Mouse (Mus musculus) mouse embryonic stem cell (cell line): Measurements from ENCODE around the gene Men1.
"Not testable (repeated sequence)": the region's sequence is repeated elsewhere in the genome, so short reads cannot be mapped to it uniquely, and the experiment has no call there.

Experiments used
- in situ Hi-C, 2 experiments: fragments of 300-500 bp; cut with MboI; formaldehyde crosslinking; loops; 1 replicate in 1 of 2; 3 replicates in 1 of 2; pipeline ENCODE4 v1.14.3; 2019 to 2020; ENCODE audit warnings: low sequenced_read_pairs in 2 of 2, low pct_unique_long_range_greater_than_20kb in 1 of 2, mixed read lengths in 1 of 2; ENCODE audit not compliant: unreplicated experiment in 1 of 2

Men1 gene

GRCm38 (mm10) chr19:6302522-6302921 lies 32.3 kb upstream of the Men1 start:
- in situ Hi-C loops: no loop called here

- in situ Hi-C loops: no loop called here
These were observed 30.9 kb upstream of the Men1 start for GRCm38 (mm10) chr19:6303831-6304230.

GRCm38 (mm10) chr19:6304787-6305516 lies 29.8 kb upstream of the Men1 start:
- in situ Hi-C loops: loop anchor here (5.0 kb wide), 1 partner anchor 33 kb away; no protein-coding TSS in a partner anchor

- in situ Hi-C loops: loop anchor here (5.0 kb wide), 1 partner anchor 33 kb away; no protein-coding TSS in a partner anchor
These were observed 29.2 kb upstream of the Men1 start for GRCm38 (mm10) chr19:6305517-6306115.

- in situ Hi-C loops: loop anchor here (5.0 kb wide), 1 partner anchor 34 kb away; no protein-coding TSS in a partner anchor
These were observed 28.6 kb upstream of the Men1 start, which contains the start of gene Cdc42bpg for GRCm38 (mm10) chr19:6306137-6306551. Gene Cdc42bpg (plus strand): TSS chr19:6306456.

- in situ Hi-C loops: loop anchor here (5.0 kb wide), 1 partner anchor 34 kb away; no protein-coding TSS in a partner anchor
These were observed 28.2 kb upstream of the Men1 start for GRCm38 (mm10) chr19:6306586-6306985.

- in situ Hi-C loops: loop anchor here (5.0 kb wide), 1 partner anchor 36 kb away; no protein-coding TSS in a partner anchor
These were observed 26.8 kb upstream of the Men1 start for GRCm38 (mm10) chr19:6307733-6308531.

GRCm38 (mm10) chr19:6310181-6310580 lies 24.6 kb upstream of the Men1 start:
- in situ Hi-C loops: no loop called here

GRCm38 (mm10) chr19:6311783-6312182 lies 23.0 kb upstream of the Men1 start:
- in situ Hi-C loops: not testable (repeated sequence)

- in situ Hi-C loops: no loop called here
These were observed 21.0 kb upstream of the Men1 start for GRCm38 (mm10) chr19:6313796-6314195.

GRCm38 (mm10) chr19:6314513-6314912 lies 20.3 kb upstream of the Men1 start:
- in situ Hi-C loops: no loop called here

- in situ Hi-C loops: no loop called here
These were observed 19.2 kb upstream of the Men1 start for GRCm38 (mm10) chr19:6315573-6315972.

GRCm38 (mm10) chr19:6318145-6318544 lies 16.6 kb upstream of the Men1 start:
- in situ Hi-C loops: no loop called here

- in situ Hi-C loops: no loop called here
These were observed 13.4 kb upstream of the Men1 start for GRCm38 (mm10) chr19:6321358-6321757.

- in situ Hi-C loops: no loop called here
These were observed 12.8 kb upstream of the Men1 start for GRCm38 (mm10) chr19:6321786-6322621.

- in situ Hi-C loops: loop anchor here in 1 of 2 experiments (25.0 kb wide), 1 partner anchor 362 kb away; the partner anchor contains the start of gene Pola2
These were observed 10.0 kb upstream of the Men1 start for GRCm38 (mm10) chr19:6324751-6325150.

GRCm38 (mm10) chr19:6331178-6331577 lies 3.6 kb upstream of the Men1 start:
- in situ Hi-C loops: loop anchor here in 1 of 2 experiments (25.0 kb wide), 1 partner anchor 369 kb away; the partner anchor contains the start of gene Pola2
